Mouse (Mus musculus) G1E (cell line): ENCODE results near the gene Mdm2.

ENCODE experiments used
- CTCF ChIP-seq: IDR thresholded peaks from 2 replicates; pipeline ENCODE4 v1.5.1; 2012; ENCODE audit warnings: low read depth, low read length, inconsistent platforms, mixed read lengths
- GATA1 ChIP-seq: IDR thresholded peaks from 2 replicates; pipeline ENCODE4 v1.6.1; 2012; ENCODE audit warnings: borderline replicate concordance, low read length, inconsistent platforms, mixed read lengths

GRCm38 (mm10) chr10:117656662-117656962, 53.9 kb downstream of the Mdm2 start:
- no peak for TF ChIP-seq CTCF
- TF ChIP-seq GATA1: no peak
